Mouse (Mus musculus): Measurements from ENCODE around the gene Dph1. TPM values are rescaled to one million over a fixed set of nuclear protein-coding genes. Genes with fewer than 3 reads are reported as not detected.

Dph1 gene
- polyA plus RNA-seq (2015; fragmentation: Nextera tagmentation; extraction: Ambion mirVana): 9.1 and 10.6 TPM in 2 replicates

DNA sequence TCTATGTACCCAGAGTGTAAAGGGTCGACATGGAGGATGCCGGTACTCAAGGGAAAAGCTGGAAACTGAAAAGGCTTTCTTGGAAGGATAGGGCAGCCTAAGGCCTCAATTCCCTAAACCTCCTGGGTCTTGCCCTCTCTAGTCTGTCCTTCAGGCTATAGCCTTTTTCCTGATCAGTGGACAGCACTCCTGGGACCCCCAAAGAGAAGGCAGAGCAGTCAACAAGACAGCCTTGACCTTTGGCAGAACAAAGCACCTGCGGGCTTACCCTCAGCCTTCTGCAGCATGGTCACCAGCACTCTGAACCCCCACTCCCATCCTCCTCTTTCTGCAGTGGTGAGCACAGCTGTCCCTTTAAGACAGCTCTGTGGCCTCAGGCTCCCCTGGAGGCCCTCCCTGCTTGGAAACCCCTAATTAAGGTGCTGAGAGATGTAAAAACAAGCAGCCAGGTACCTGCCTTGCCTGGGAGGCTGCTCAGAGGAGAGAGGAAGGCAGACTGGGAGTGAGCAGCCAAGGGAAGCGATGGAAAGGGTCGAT, at the start of gene Dph1:
Gene Dph1, minus strand, starts transcription at position 337 of the 537 bp plus-strand sequence.
- Histone ChIP-seq H3K27ac (ENCODE audit: low read length) (peak within 1 kb of the TSS; percentile 67), H3K4me3 (ENCODE audit: low read depth, low read length) (peak within 1 kb of the TSS; percentile 85), H3K9ac (ENCODE audit: low read depth, low read length) (peak within 1 kb of the TSS; percentile 68), H3K36me3 (ENCODE audit: control insufficient read depth, insufficient read depth) (no peaks in the 10 kb centered on the region), H3K4me1 (ENCODE audit: control insufficient read depth, low read depth, low read length) (peaks cover 39% of the 10 kb centered on the region), H3K27me3 (ENCODE audit: control insufficient read depth, insufficient read depth, low read depth, low read length) (peaks cover 42% of the 10 kb centered on the region), H3K4me2 (ENCODE audit: low read depth, low read length) (peak within 1 kb of the TSS; percentile 89), H3K9me3 (replicated peaks; ENCODE audit: control insufficient read depth, low read length) (no peaks in the 10 kb centered on the region)
- 46% methylated on average over 5 of the region's 5 CpGs for WGBS (ENCODE audit: insufficient replicate concordance)
- no peak for ATAC-seq (ENCODE audit: low read depth)

DNA sequence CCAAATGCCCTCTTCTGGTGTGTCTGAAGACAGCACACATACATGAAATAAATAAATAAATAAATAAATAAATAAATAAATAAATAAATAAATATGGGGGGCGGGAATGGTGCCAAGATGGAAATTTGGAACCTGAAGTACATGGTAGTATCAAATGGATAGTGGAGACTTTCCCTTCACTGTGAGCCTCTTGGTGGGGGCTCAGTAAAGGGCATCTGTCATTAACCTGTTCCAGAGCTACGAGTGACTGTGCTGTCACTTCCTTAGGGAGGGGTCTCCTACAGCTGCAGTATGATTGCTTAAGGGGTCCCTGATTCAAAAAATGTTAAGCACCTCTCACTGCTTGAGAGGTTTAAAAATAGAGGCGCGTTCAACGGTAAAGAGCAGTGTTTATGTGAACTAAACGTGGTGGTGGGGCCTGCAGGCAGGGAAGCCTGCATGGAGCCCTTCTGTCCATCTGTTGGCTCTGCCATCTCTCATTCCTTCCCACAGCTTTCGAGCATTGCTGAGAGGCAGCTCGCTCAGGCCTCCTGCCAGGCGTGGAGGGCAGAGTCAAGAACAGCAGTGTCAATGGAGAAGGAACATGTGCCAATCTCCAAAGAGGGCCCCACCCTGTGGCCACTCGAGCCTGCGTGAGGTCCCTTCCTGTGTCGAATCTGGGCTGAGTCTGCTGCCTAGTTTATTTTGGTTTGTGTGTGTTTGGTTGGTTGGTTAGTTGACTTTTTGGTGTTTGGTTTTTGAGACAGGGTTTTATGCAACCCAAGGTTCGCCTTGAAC, 49.3 kb upstream of the Dph1 start:
- ATAC-seq (ENCODE audit: low read depth): 0 out of 2 replicates have a peak, but pooled peaks have one; percentile 35
- WGBS (ENCODE audit: insufficient replicate concordance): 47% methylated on average over 13 of the region's 13 CpGs

DNA sequence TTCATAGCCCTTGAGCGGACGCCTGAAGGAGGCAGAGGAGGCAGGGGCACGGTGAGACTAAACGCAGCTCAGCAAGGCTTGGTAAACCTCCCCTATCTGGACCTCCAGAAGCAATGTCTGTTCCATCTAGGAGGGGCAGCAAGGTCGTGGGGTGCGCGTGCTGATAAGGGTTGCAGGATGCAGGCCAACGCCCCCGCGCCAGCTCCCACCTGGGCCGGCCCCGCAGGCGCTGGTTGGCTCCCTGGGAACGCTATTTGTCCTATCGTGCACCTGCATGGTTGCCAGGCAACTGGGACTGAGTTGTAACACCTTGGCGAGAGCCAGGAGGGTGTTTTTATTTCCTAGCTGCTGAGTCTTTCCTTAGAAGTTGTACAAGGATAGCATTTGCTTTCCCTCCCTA, 43.7 kb upstream of the Dph1 start:
- Histone ChIP-seq H3K4me3 (ENCODE audit: low read depth, low read length) (no peak overlapping the region), H3K4me2 (ENCODE audit: low read depth, low read length) (peak overlapping the region; percentile 35), H3K27me3 (ENCODE audit: control insufficient read depth, insufficient read depth, low read depth, low read length) (peaks cover 8% of the 10 kb centered on the region; the same call in 1 of the 2 replicates), H3K9ac (ENCODE audit: low read depth, low read length) (no peak overlapping the region), H3K27ac (ENCODE audit: low read length) (peak overlapping the region; percentile 58), H3K9me3 (replicated peaks; ENCODE audit: control insufficient read depth, low read length) (no peaks in the 10 kb centered on the region), H3K36me3 (ENCODE audit: control insufficient read depth, insufficient read depth) (no peaks in the 10 kb centered on the region), H3K4me1 (ENCODE audit: control insufficient read depth, low read depth, low read length) (peaks cover 24% of the 10 kb centered on the region)
- 3% methylated on average over 16 of the region's 16 CpGs for WGBS (ENCODE audit: insufficient replicate concordance)
- peak; percentile 96 for ATAC-seq (ENCODE audit: low read depth)

More for the DNA sequence above, 49.3 kb upstream of the Dph1 start:
- Histone ChIP-seq H3K36me3 (ENCODE audit: control insufficient read depth, insufficient read depth) (no peaks in the 10 kb centered on the region), H3K4me3 (ENCODE audit: low read depth, low read length) (no peak overlapping the region), H3K4me2 (ENCODE audit: low read depth, low read length) (no peak overlapping the region), H3K9me3 (replicated peaks; ENCODE audit: control insufficient read depth, low read length) (no peaks in the 10 kb centered on the region), H3K27ac (ENCODE audit: low read length) (no peak overlapping the region), H3K9ac (ENCODE audit: low read depth, low read length) (no peak overlapping the region), H3K4me1 (ENCODE audit: control insufficient read depth, low read depth, low read length) (peaks cover 13% of the 10 kb centered on the region), H3K27me3 (ENCODE audit: control insufficient read depth, insufficient read depth, low read depth, low read length) (peaks cover 6% of the 10 kb centered on the region; the same call in 1 of the 2 replicates)

GRCm38 (mm10) chr11:75232434-75232833, 41.4 kb upstream of the Dph1 start:
- ATAC-seq (ENCODE audit: low read depth): no peak
- Histone ChIP-seq H3K36me3 (ENCODE audit: control insufficient read depth, insufficient read depth) (no peaks in the 10 kb centered on the region), H3K9ac (ENCODE audit: low read depth, low read length) (no peak overlapping the region), H3K27me3 (ENCODE audit: control insufficient read depth, insufficient read depth, low read depth, low read length) (peaks cover 14% of the 10 kb centered on the region), H3K27ac (ENCODE audit: low read length) (no peak overlapping the region), H3K4me2 (ENCODE audit: low read depth, low read length) (no peak overlapping the region), H3K4me1 (ENCODE audit: control insufficient read depth, low read depth, low read length) (peaks cover 24% of the 10 kb centered on the region), H3K4me3 (ENCODE audit: low read depth, low read length) (no peak overlapping the region), H3K9me3 (replicated peaks; ENCODE audit: control insufficient read depth, low read length) (no peaks in the 10 kb centered on the region)
- WGBS (ENCODE audit: insufficient replicate concordance): 61% methylated on average over 4 of the region's 4 CpGs

- no peak overlapping the region for H3K4me3 ChIP-seq (ENCODE audit: low read depth, low read length)
- no peak overlapping the region; the same call in 1 of the 2 replicates for H3K4me2 ChIP-seq (ENCODE audit: low read depth, low read length)
- H3K4me1 ChIP-seq (ENCODE audit: control insufficient read depth, low read depth, low read length): peaks cover 24% of the 10 kb centered on the region
- no peaks in the 10 kb centered on the region for H3K36me3 ChIP-seq (ENCODE audit: control insufficient read depth, insufficient read depth)
- H3K9ac ChIP-seq (ENCODE audit: low read depth, low read length): no peak overlapping the region
- ATAC-seq (ENCODE audit: low read depth): peak; percentile 18; the same call in 1 of the 2 replicates
- H3K27me3 ChIP-seq (ENCODE audit: control insufficient read depth, insufficient read depth, low read depth, low read length): peaks cover 14% of the 10 kb centered on the region
- H3K27ac ChIP-seq (ENCODE audit: low read length): no peak overlapping the region
- H3K9me3 ChIP-seq (replicated peaks; ENCODE audit: control insufficient read depth, low read length): no peaks in the 10 kb centered on the region
- WGBS (ENCODE audit: insufficient replicate concordance): 13% methylated on average over 7 of the region's 7 CpGs
Observed at GRCm38 (mm10) chr11:75231756-75232155, 40.7 kb upstream of the Dph1 start.

- no peak overlapping the region for H3K4me3 ChIP-seq (ENCODE audit: low read depth, low read length)
- H3K36me3 ChIP-seq (ENCODE audit: control insufficient read depth, insufficient read depth): no peaks in the 10 kb centered on the region
- H3K4me1 ChIP-seq (ENCODE audit: control insufficient read depth, low read depth, low read length): peaks cover 24% of the 10 kb centered on the region
- 72% methylated on average over 6 of the region's 6 CpGs for WGBS (ENCODE audit: insufficient replicate concordance)
- H3K27ac ChIP-seq (ENCODE audit: low read length): no peak overlapping the region
- peaks cover 8% of the 10 kb centered on the region for H3K27me3 ChIP-seq (ENCODE audit: control insufficient read depth, insufficient read depth, low read depth, low read length)
- H3K4me2 ChIP-seq (ENCODE audit: low read depth, low read length): no peak overlapping the region
- H3K9ac ChIP-seq (ENCODE audit: low read depth, low read length): no peak overlapping the region
- ATAC-seq (ENCODE audit: low read depth): no peak
- H3K9me3 ChIP-seq (replicated peaks; ENCODE audit: control insufficient read depth, low read length): no peaks in the 10 kb centered on the region
Observed at GRCm38 (mm10) chr11:75230272-75230760, 39.3 kb upstream of the Dph1 start.

- H3K9me3 ChIP-seq (replicated peaks; ENCODE audit: control insufficient read depth, low read length): no peaks in the 10 kb centered on the region
- H3K27ac ChIP-seq (ENCODE audit: low read length): no peak overlapping the region
- H3K4me3 ChIP-seq (ENCODE audit: low read depth, low read length): no peak overlapping the region
- peaks cover 6% of the 10 kb centered on the region for H3K27me3 ChIP-seq (ENCODE audit: control insufficient read depth, insufficient read depth, low read depth, low read length)
- H3K4me1 ChIP-seq (ENCODE audit: control insufficient read depth, low read depth, low read length): peaks cover 13% of the 10 kb centered on the region
- no peak for ATAC-seq (ENCODE audit: low read depth)
- H3K4me2 ChIP-seq (ENCODE audit: low read depth, low read length): no peak overlapping the region
- H3K36me3 ChIP-seq (ENCODE audit: control insufficient read depth, insufficient read depth): no peaks in the 10 kb centered on the region
- WGBS (ENCODE audit: insufficient replicate concordance): 75% methylated on average over 6 of the region's 6 CpGs
- H3K9ac ChIP-seq (ENCODE audit: low read depth, low read length): no peak overlapping the region
Observed at GRCm38 (mm10) chr11:75229289-75229688, 38.2 kb upstream of the Dph1 start.

GRCm38 (mm10) chr11:75227632-75228031, 36.6 kb upstream of the Dph1 start:
- Histone ChIP-seq H3K27me3 (ENCODE audit: control insufficient read depth, insufficient read depth, low read depth, low read length) (peaks cover 6% of the 10 kb centered on the region), H3K4me2 (ENCODE audit: low read depth, low read length) (no peak overlapping the region), H3K27ac (ENCODE audit: low read length) (no peak overlapping the region), H3K9me3 (replicated peaks; ENCODE audit: control insufficient read depth, low read length) (no peaks in the 10 kb centered on the region), H3K4me3 (ENCODE audit: low read depth, low read length) (no peak overlapping the region), H3K4me1 (ENCODE audit: control insufficient read depth, low read depth, low read length) (peaks cover 6% of the 10 kb centered on the region), H3K36me3 (ENCODE audit: control insufficient read depth, insufficient read depth) (no peaks in the 10 kb centered on the region), H3K9ac (ENCODE audit: low read depth, low read length) (no peak overlapping the region)
- WGBS (ENCODE audit: insufficient replicate concordance): 28% methylated on average over 3 of the region's 3 CpGs
- ATAC-seq (ENCODE audit: low read depth): no peak

- no peak overlapping the region for H3K4me2 ChIP-seq (ENCODE audit: low read depth, low read length)
- no peaks in the 10 kb centered on the region for H3K4me1 ChIP-seq (ENCODE audit: control insufficient read depth, low read depth, low read length)
- H3K27me3 ChIP-seq (ENCODE audit: control insufficient read depth, insufficient read depth, low read depth, low read length): peaks cover 6% of the 10 kb centered on the region
- H3K36me3 ChIP-seq (ENCODE audit: control insufficient read depth, insufficient read depth): no peaks in the 10 kb centered on the region
- WGBS (ENCODE audit: insufficient replicate concordance): 73% methylated on average over 4 of the region's 4 CpGs
- H3K4me3 ChIP-seq (ENCODE audit: low read depth, low read length): no peak overlapping the region
- H3K27ac ChIP-seq (ENCODE audit: low read length): no peak overlapping the region
- no peaks in the 10 kb centered on the region for H3K9me3 ChIP-seq (replicated peaks; ENCODE audit: control insufficient read depth, low read length)
- ATAC-seq (ENCODE audit: low read depth): no peak
- no peak overlapping the region for H3K9ac ChIP-seq (ENCODE audit: low read depth, low read length)
Observed at GRCm38 (mm10) chr11:75224835-75225234, 33.8 kb upstream of the Dph1 start.

Data from liver, embryonic 16.5 days (tissue).